Mouse (Mus musculus) right cerebral cortex, postnatal 10 days (tissue): ENCODE measurements at regions not wholly inside any gene's neighbourhood (a gene's known extent, or its start where the extent isn't known, plus 50 kb on each side); places are given as distances from the start of the nearest gene placed in this dataset.

Experiments used
- DNase-seq, 2 experiments: peaks; one replicate each; pipeline ENCODE4 v3.0.0; 2021; ENCODE audit warnings: low spot score in 2 of 2

- no peak for DNase-seq
These were observed 68.4 kb downstream of the 4931417E11Rik start for GRCm38 (mm10) chr6:73401059-73401458.

GRCm38 (mm10) chr6:73389301-73389700 is 80.2 kb downstream of the 4931417E11Rik start:
- no peak for DNase-seq

- DNase-seq, result no peak
These were observed 83.2 kb downstream of the 4931417E11Rik start for GRCm38 (mm10) chr6:73386261-73386660.

- no peak for DNase-seq
These were observed 89.6 kb downstream of the 4931417E11Rik start for GRCm38 (mm10) chr6:73379825-73380224.

GRCm38 (mm10) chr6:73377884-73378283 is 91.6 kb downstream of the 4931417E11Rik start:
- peak; percentile 56 to 58 for DNase-seq

GRCm38 (mm10) chr6:73376291-73376690 is 93.2 kb downstream of the 4931417E11Rik start:
- no peak for DNase-seq

GRCm38 (mm10) chr6:73372901-73373300 is 96.6 kb downstream of the 4931417E11Rik start:
- DNase-seq, result peak; percentile 30 to 38

GRCm38 (mm10) chr6:73371866-73372265 is 97.6 kb downstream of the 4931417E11Rik start:
- no peak for DNase-seq

GRCm38 (mm10) chr6:73370901-73371300 is 98.6 kb downstream of the 4931417E11Rik start:
- DNase-seq, result no peak

GRCm38 (mm10) chr6:73368836-73369141 is 100.7 kb downstream of the 4931417E11Rik start:
- DNase-seq, result no peak

GRCm38 (mm10) chr6:73368047-73368835 is 101.2 kb downstream of the 4931417E11Rik start:
- no peak for DNase-seq

- peak; percentile 77 to 85 for DNase-seq
These were observed 101.9 kb downstream of the 4931417E11Rik start for GRCm38 (mm10) chr6:73367616-73368015.

GRCm38 (mm10) chr6:73366626-73367025 is 102.8 kb downstream of the 4931417E11Rik start:
- DNase-seq, result no peak

GRCm38 (mm10) chr6:73365306-73365705 is 104.2 kb downstream of the 4931417E11Rik start:
- DNase-seq, result no peak

- peak; percentile 35 to 56 for DNase-seq
These were observed 86.8 kb downstream of the Suclg1 start for GRCm38 (mm10) chr6:73334995-73335394.

- DNase-seq, result no peak
These were observed 81.5 kb downstream of the Suclg1 start for GRCm38 (mm10) chr6:73329666-73330065.
